Mouse (Mus musculus) gastrocnemius, postnatal 25 days (tissue): ENCODE results near the gene Mob1b. TPM values are rescaled to one million over a fixed set of nuclear protein-coding genes. Genes with fewer than 3 reads are reported as not detected.
A peak's percentile ranks its signal among the peaks of the same experiment; 100 is the strongest.

Experiments used
- DNase-seq: peaks from one replicate; pipeline ENCODE4 v3.0.0; 2022
- long read RNA-seq, 2 experiments: library from polyadenylated mRNA; stranded (forward); transcript quantifications; one replicate each; pipeline ENCODE4 v2.0.0; 2021
- total RNA-seq, 2 experiments: library from RNA; stranded (reverse); gene quantifications; 1 replicate in 1 of 2; 2 replicates in 1 of 2; pipeline ENCODE4 v1.2.3; 2021

Gene Mob1b
- total RNA-seq = 10 to 100 TPM; 24.5 to 26.3 TPM
- long read RNA-seq, experiment 1, partial matches to known transcripts = 0 of 9 reads
- long read RNA-seq, experiment 1, other reads (novel, unspliced or antisense) = 8 of 9 reads
- long read RNA-seq, experiment 2, partial matches to known transcripts = 0 of 10 reads
- long read RNA-seq, experiment 2, other reads (novel, unspliced or antisense) = 6 of 10 reads

DNA sequence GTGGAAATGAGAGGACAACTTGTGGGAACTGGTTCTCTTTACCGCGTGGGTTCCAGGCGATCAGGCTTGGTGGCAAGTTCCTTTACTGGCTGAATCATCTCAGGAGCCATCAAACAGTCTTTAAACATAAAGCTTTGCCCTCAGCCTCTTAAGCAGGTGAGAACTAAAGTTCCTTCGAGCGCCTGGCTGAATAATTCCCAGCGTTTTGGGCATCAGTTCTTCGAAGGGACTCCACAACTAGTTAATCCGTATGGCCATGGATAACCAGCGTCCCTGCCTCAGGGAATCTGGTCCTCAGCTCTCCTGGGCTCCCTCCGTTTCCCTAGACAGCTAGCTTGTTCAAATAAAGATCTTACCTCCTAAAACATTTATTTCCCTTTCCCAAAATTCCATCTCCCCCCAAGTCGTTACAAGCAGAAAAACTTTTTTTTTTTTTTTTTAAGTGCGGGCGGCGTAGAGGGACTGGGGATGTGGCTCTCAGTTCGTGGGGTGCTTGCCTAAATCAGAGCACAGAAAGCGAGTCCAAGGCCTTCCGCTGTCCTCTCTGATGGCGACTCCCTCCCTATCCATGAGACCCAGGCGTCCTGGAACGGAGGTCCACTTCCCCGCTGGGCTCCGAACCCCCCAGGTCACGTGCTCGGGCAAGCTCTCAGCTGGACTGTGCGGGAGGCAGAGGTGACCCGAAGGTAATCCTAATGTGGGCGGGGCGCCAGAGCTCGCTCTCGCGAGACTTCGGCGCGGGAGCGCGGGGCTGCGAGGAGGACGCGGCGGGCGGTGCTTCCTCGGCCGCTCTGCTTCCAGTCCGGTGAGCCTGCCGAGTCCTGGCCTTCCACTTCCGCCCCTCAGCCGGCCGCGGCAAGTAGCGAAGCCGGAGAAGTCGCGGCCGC, at the start of gene Mob1b:
Mob1b (plus strand) TSS at position 740 of the 887 bp plus-strand sequence.
- peak; percentile 97 for DNase-seq

DNA sequence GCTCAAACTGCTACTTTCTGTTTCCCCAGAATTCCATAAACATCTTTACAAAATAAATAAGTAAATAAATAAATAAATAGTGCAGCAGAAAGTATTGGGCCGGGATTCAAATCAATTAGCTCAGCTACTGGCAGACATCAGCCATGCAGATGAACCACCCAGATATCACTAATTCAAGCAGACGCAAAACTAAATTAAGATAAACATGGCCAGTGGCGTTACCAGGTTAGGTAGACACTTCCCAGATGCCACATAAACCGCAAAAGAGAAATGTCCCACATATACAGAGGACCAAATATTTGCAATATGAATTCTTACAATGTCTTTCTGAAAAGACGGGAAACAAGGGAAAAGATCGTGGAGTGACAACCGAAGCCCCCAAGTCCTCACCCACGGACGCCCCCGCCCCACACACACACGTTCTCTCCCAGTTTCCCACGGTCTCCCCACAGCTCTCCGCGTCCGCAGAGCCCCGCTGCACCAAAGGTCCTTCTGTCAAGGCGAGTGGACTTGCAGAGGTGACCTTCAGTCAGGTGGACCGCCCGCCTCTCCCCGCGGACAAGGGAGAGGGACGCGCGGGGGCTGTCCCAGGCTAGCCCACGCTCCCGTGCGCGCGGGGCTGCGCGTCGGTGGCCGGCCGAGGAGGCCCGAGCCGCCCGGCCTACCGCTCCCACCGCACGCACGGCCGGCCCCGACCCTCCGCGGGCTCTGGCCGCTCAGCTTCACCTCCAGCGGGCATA, 45.8 kb upstream of the Mob1b start:
- DNase-seq = no peak

DNA sequence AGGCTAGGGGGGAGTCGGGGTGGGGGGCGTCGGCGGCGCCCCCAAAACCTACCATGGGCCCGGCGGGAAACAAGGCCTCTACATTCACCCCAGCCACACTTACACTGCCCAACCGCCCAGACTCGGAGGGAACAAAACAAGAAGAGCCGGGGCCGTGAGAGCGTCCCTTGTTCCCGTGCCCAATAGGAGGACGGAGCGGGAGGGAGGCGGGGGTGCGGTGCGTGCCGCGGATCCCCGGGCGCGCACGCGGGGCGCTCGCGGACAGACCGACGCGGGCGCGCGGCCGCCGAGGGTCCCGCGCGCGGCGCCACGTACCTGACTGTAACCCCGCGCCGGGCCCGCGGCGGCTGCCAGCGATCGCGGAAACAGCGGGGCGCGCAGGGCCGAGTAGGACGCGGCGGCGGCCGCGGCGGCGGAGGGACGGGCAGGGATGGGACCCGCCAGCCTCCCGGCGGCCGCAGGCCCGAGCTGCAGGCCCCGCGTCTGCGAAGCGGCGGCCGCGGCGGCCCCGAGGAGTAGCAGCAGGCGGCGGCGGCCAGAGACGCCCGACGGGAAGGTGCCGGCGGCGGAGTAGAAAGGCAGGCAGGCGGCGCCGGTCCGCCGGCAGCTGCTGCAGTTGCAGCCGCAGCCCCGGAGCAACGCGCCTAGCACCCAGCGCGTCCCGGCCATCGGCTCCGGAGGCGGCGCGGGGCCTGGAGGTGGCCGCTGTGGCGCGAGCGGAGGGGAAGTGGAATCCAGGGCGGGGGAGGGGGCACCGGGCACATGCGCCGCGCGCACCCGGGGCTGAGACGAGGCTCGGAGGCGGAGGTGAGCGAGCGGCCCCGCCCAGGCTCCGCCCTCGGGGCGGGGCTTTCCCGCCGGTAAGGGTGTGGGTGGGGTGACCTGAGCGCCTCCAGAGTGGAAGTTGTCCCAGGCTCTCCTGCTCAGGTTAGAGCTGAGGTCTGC, 44.9 kb upstream of the Mob1b start, which contains the start of gene Grsf1:
Grsf1 (minus strand) TSS at position 729 of the 945 bp plus-strand sequence.
- peak; percentile 91 for DNase-seq

DNA sequence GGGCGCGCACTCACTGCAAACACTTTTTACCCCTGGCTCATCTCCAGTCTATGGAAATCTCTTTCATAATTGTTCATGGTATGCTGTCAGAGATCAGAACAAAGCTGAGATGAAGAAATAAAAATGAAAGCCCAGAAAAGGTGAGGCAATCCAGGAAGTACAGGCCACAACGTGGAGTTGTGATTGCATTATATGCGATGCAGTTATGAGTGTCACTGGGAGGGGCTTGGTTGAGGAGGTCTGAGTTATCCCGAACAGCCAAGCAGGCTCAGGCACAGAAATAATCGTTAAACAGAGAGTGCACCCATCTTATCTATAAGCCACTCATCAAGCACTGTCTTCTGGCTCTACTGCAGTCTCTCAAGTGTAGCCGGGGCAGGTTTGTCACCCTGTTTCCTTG, 41.7 kb upstream of the Mob1b start:
- no peak for DNase-seq

DNA sequence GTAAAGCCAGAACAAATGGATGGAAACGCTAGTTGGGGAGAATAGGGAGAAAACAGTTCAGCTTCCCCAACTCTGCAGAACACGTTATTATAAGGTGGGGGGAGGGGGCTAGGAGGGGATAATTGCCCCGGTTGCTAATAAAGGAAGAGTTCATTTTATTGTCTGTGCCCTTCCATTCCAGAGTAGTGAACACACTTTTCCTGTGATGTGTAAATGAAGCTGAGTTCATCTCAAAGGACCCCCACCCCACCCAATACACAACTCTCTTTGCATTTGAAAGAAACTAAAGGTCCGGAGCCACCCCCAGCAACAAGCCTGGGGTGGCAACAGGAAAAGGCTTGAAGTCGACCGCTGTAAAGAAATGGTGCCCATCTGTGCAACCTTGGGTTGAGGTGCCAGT, 41.3 kb upstream of the Mob1b start:
- DNase-seq = no peak

DNA sequence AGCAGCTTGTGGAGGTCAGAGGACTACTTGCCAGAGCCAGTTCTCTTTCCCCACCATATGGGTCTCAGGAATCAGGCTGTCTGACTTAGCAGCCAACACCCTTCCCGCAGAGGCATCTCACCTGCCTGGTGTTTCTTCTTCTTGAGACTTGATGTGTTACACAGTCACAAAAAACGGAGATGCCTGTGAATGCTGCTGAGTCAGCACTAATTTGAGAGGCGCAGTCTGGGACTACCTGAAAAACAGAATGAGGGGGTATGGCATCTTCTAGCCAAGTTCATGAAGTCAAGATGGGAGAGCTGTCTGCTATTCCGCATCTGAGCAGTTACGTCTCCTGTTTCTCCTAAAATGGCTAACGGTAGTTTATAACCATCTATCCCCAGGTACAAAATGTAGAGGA, 40.1 kb upstream of the Mob1b start:
- DNase-seq = no peak

DNA sequence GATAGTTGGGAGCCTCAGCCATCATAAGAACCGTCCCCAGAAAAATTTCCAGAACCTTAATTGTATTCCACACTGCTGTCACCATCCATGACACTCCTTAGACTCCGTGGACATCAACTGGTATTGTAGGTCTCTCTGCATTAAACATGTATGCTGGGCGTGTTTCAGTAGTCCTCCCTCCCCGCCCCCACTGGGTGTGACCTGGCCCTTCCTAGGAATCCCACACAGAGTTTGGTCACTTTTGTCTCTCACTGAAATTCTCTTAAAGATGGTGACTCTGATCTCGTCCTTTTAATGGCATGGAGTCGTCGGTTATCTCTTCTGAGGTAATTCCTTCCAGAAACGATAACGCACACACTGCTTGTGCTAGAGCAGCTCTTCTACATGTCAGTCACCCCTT, 36.9 kb upstream of the Mob1b start:
- no peak for DNase-seq

DNA sequence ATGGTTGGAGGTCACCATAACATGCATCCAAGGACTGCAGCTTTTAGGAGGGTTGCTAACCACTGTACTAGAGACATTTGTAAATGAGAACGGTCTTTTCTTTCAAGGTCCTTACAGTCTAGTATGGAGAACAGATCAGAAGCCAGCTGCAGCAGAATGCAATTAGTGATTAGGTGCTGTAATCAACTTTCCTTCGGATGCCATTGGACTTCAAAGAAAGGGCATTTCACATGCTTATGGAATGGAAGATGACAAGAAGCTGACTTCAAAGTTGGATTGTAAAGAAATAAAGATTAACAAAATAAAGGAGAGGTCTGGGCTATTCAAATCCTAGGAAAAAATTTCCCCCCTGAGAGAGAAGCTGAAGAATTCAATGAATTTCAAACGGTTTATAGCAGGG, 36.4 kb upstream of the Mob1b start:
- DNase-seq = no peak

DNA sequence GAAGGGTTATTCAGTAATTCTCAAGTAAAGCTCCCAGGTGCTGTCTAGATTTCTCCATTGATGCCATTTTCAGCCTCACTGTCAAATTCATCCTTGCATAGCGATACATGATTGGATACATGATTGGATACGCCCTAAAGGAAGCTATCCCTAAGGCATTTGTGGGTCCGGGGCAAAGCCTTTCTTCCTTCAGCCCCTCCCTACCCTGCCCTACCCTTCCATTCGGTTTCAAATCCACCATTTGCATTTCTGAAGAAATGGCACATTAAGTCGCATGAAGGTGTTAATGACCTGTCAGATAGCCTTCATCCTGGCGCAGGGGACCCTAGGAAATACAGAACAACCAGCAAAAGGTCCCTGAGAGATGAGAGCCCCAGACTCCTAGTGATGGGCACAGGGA, 35.3 kb upstream of the Mob1b start:
- no peak for DNase-seq

DNA sequence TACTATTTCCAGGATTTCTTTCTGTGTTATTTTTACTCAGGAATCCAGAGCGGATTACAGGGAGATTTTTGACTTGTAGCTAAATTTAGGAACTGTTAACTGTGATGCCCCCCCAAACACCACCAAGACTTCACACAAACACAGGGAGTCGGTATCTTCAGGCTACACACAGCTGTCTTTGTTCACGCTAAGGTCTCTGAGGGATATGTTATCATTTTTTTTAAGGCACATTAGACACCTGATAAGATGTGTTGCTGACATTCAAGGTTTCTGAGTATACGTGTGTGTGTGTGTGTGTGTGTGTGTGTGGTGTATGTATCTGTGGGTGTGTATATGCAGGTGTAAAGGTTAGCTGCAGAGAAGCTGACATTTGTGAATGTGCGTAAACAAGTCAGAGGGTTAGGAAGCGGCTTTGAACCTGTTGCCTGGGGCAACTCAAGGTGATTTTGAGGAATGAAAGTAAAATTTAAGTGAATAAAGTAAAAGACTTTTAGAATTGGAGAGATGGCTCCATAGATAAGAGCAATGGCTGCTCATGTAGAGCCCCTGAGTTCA, 34.8 kb upstream of the Mob1b start:
- DNase-seq = no peak

DNA sequence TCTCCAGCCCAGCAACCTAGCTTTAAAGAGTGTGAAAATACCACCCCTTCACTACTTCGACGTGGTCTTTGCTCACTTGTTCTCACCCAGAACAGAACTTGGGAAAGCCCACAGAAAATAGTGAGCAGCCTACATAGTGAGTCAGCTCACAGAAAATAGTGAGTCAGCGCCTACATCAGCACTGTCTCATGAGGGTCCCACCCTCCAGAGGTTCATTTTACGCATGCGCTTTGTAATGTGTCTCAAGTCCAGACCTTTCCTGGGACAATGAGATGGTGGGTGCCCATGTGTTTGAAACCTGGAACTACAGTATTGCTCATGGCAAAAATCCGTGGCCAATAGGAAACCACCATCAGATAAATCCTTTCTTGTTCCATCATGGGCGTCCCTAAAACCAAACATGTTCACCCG, 32.7 kb upstream of the Mob1b start:
- no peak for DNase-seq

DNA sequence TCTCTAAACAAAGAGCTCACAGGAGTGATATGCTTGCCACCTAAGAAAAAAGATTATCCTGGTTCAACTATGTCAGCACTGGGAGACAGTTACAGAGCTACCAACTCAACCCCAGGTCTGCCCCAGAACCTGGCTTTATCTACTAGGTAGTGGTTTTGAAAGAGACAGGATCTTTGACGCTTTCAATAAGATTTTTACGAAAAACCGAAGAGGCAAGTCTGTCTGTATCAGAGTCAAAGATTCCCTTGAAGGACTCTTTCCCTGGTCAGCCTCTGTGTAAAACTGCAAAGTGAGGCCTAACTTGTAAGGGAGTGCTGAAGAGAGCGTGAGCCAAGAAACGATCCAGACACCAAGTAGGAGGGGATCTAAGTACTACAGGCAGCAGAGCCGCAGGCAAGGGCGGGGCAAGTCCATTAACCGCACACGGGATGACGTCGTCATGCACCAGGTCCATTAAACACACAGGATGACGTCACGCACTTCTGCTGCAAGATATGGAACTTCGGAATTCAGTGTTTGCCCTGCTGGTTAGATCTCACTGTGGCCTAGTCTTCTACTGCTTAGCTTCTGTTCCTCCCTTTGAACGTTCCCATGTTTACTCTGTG, 32.0 kb upstream of the Mob1b start:
- no peak for DNase-seq

DNA sequence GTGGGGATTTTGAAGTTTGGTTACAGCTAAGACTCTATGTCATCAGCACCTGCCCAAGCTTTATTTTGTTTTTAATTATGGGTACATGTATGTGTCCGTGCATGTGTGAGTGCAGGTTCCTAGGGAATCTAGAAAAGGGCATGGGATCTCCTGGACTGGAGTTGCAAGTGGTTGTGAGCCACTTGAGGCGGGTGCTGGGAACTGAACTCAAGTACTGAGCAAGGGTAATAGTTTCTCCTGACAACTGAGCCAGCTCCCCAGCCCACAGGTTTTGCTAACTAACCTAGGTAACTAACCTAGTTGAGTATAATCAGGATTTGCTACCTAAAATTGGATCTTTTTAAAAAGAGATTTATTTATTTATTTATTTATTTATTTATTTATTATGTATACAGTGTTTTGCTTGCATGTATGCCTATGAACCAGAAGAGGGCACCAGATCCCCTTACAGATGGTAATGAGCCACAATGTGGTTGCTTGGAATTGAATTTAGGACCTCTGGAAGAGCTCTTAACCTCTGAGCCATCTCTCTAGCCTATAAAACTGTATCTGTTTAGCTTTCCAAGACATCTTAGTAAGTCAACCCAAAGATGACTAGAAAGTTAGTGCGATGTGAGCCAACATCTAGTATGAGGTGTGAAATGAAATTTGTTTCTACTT, 31.2 kb upstream of the Mob1b start:
- no peak for DNase-seq

DNA sequence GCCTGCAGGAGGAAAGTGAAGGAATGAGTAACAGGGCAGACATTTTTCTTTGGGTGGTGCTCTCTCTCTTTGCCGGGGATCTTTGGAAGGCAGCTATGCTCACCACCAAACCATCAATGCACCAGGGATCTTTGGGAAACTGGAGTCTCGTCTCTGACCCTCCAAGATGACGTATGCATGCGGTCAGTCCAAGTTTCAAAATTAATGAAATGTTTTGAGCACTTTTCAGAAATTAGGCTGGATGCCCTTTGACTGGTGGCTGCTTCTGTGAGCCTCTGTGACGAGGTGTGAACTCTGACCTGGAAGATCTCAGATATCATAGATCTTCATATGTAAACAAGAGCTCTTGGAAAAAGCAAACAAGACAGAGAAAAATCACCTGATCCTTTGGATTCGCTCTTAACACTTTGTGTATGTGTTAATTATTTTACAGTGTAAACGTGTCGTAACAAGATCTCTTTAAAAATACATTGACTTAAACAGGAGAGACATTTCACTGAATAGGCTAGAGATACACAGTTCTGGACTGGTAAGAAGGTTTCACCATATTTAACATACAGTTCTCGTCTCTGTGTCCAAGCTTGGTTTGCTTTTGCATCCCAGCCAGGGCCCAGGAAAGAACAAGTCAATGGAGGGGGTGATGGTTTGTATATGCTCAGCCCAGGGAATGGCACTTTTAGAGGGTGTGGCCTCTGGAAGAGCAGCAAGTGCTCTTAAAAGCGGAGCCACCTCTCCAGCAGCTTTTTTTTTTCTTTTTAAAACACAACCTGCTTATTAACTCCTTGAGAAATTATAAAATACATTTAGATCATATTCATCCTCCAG, 29.8 kb upstream of the Mob1b start:
- no peak for DNase-seq

DNA sequence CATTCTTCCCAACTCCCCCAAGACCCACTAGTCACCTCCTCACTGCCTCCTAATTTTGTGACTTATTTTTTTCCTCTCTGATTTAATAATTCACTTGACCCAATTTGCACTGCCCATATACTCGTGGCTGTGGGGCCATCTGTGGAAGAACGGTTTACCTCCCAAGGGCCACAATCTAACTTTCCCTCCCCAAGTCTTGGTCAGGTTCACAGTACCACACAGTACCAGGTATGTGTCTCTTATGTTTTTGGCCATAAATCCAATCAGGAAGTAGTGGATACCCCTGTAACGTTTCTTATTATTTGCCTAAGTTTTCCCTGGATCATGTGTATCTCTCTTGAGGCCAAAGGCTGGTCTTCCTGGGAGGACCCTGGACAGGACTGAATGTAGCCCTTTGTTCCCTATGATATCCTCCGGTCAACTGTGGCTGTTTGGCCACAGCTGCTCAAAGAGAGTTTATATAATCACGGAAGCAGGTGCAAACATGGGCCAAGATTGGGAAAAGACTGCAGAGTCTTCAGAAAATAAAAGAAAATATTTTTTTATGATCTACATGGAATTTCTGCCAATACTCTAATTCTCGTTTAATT, 29.1 kb upstream of the Mob1b start:
- DNase-seq = no peak

DNA sequence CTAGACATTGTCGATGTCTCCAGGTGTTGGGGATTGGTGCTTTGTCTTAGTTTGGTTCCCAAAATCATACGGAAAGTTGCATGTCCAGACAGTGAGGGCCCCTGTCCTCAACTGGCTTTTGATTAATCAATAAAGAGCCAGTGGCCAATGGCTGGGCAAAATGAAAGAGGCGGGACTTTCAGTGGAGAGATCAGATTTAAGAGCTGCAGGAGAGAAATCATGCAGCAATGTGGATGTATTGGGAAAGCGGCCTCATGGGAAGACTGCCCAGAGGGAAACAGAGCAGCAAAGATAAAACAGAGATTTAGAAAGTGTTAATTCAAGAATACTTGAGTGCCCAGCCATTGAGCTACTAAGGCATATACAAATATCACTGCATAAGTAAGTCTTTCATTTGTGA, 28.1 kb upstream of the Mob1b start:
- DNase-seq = no peak

DNA sequence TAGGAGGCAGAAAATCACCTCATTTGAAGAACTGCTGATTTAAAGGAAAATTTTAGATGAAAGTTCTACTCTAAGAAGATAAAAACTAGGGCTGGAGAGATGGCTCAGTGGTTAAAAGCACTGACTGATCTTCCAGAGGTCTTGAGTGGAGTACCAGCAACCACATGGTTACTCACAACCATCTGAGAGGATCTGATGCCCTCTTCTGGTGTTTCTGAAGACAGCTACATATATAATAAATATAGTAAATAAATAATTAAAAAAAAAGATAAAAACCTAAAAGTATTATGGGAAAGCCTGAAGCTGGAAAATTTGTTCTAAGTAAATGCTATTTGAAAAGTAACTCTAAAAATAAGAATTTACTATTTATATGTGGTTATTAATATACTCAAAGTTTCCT, 27.6 kb upstream of the Mob1b start:
- no peak for DNase-seq

DNA sequence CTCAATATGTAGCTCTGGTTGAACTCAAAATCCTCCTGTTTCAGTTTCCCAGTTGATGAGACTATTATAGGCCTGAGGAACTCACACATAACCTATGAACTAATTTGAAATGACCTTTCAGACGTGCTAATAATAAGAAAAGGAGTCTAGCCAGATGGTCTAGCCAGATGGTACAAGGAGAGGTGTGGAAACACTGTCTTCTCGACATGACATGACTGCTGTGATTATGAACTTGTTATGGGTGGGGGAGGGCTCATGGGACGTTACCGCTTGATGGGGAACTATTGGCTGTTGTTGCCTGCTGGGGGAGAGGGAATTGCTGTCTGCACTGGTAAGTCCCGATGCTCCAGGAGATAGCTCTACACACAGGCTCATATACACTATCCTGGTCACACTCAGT, 23.4 kb upstream of the Mob1b start:
- no peak for DNase-seq

DNA sequence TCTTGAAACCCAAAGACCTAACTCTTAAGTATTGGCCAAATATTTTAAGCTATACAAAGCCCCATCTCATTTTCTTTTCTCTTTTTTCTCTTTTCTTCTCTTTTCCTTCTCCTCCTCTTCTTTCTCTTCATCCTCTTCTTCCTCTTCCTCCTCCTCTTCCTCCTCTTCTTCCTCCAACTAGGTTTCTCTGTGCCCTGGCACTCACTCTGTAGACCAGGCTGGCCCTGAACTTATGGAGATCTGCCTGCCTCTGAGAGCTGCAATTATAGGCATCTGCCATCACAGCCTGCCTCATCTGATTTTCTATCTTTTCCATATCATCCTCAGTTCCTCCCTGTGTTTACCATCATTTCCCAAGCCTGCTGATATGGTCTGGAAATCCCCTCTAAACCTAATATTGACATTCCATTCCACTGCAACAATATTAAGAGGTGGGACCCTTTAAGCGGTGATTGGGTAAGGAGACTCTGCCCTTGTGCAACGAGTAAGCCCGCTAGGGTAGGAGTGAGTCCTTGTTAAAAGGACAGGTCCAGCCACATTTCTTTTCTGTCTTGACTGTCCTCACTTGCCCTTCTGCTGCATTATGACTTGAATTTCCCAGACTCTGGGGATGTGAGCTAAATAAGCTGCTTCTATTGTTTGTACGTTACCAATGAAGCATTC, 21.3 kb upstream of the Mob1b start:
- no peak for DNase-seq
